Mouse (Mus musculus) limb, embryonic 13.5 days (tissue): ENCODE data around the gene Mllt10. TPM values are rescaled to one million over a fixed set of nuclear protein-coding genes. Genes with fewer than 3 reads are reported as not detected.

Experiments used
- ATAC-seq: fragments of 200-750 bp; cut with Nextera tagmentation; 2 replicates; pipeline ENCODE4 v1.8.0; 2017; ENCODE audit warnings: low read depth, moderate number of reproducible peaks, moderate TSS enrichment; ENCODE audit not compliant: low FRiP score
- H3K27ac ChIP-seq: fragments of 300-500 bp; sonication (generic); 2 replicates; pipeline ENCODE4 v1.5.1; 2015; ENCODE audit warnings: inconsistent platforms, mild to moderate bottlenecking, moderate library complexity
- H3K27me3 ChIP-seq: fragments of 300-500 bp; sonication (generic); 2 replicates; pipeline ENCODE4 v1.6.1; 2015; ENCODE audit warnings: mild to moderate bottlenecking, inconsistent platforms
- H3K36me3 ChIP-seq: fragments of 300-500 bp; sonication (generic); 2 replicates; pipeline ENCODE4 v1.6.1; 2015; ENCODE audit warnings: inconsistent platforms, mild to moderate bottlenecking, moderate library complexity
- H3K4me1 ChIP-seq: fragments of 300-500 bp; sonication (generic); 2 replicates; pipeline ENCODE4 v1.6.1; 2015; ENCODE audit warnings: inconsistent platforms
- H3K4me2 ChIP-seq: fragments of 300-500 bp; sonication (generic); replicated peaks from 2 replicates; pipeline ENCODE4 v1.6.1; 2015; ENCODE audit warnings: inconsistent platforms, mild to moderate bottlenecking, moderate library complexity
- H3K4me3 ChIP-seq: fragments of 300-500 bp; sonication (generic); 2 replicates; pipeline ENCODE4 v1.5.1; 2015; ENCODE audit warnings: moderate library complexity, mild to moderate bottlenecking, inconsistent platforms
- H3K9ac ChIP-seq: fragments of 300-500 bp; sonication (generic); 2 replicates; pipeline ENCODE4 v1.6.1; 2015; ENCODE audit warnings: mild to moderate bottlenecking, inconsistent platforms
- H3K9me3 ChIP-seq: fragments of 300-500 bp; sonication (generic); 2 replicates; pipeline ENCODE4 v1.6.1; 2016; ENCODE audit warnings: inconsistent platforms
- WGBS: fragments of 180-500 bp; shearing (Covaris S2); methylation state at CpG from one replicate; pipeline ENCODE4 v1.1.7; 2015; 5-methylcytosine and 5-hydroxymethylcytosine counted together
- polyA plus RNA-seq: library from polyadenylated mRNA; unstranded; fragments of >200 nt; fragmentation: Nextera tagmentation; extraction: Ambion mirVana; gene quantifications from 2 replicates; pipeline ENCODE4 v1.2.1, GENCODE M21; 2015

Mllt10 gene
- polyA plus RNA-seq, 1 experiment from 2014 or later = 68.1 TPM

- peak; percentile 66 for ATAC-seq
- peak overlapping the region; percentile 98 for H3K4me3 ChIP-seq
- H3K9me3 ChIP-seq = no peaks in the 10 kb centered on the region
- H3K4me2 ChIP-seq = peak overlapping the region; percentile 88
- peak overlapping the region; percentile 100 for H3K9ac ChIP-seq
- H3K36me3 ChIP-seq = no peaks in the 10 kb centered on the region
- peaks cover 40% of the 10 kb centered on the region for H3K4me1 ChIP-seq
- peak overlapping the region; percentile 100 for H3K27ac ChIP-seq
- H3K27me3 ChIP-seq = no peaks in the 10 kb centered on the region
- 0% methylated on average over 70 of the region's 70 CpGs for WGBS
Measured at GRCm38 (mm10) chr2:18047646-18048452, 7.2 kb upstream of the Mllt10 start.

GRCm38 (mm10) chr2:18048453-18049075, 6.5 kb upstream of the Mllt10 start, which contains the start of gene Skida1:
Gene Skida1 (minus strand): TSS chr2:18049051.
- ATAC-seq = peak; percentile 42
- H3K4me3 ChIP-seq = peak within 1 kb of the TSS; percentile 98
- no peaks in the 10 kb centered on the region for H3K9me3 ChIP-seq
- peak within 1 kb of the TSS; percentile 88 for H3K4me2 ChIP-seq
- H3K27me3 ChIP-seq = no peaks in the 10 kb centered on the region
- H3K4me1 ChIP-seq = peaks cover 39% of the 10 kb centered on the region
- H3K36me3 ChIP-seq = no peaks in the 10 kb centered on the region
- peak within 1 kb of the TSS; percentile 100 for H3K9ac ChIP-seq
- WGBS = 0% methylated on average over 17 of the region's 17 CpGs
- H3K27ac ChIP-seq = peak within 1 kb of the TSS; percentile 100

- Histone ChIP-seq H3K4me1 (peaks cover 42% of the 10 kb centered on the region), H3K4me3 (peak overlapping the region; percentile 98), H3K9me3 (no peaks in the 10 kb centered on the region), H3K36me3 (no peaks in the 10 kb centered on the region), H3K9ac (peak overlapping the region; percentile 100), H3K27ac (peak overlapping the region; percentile 100), H3K27me3 (no peaks in the 10 kb centered on the region), H3K4me2 (peak overlapping the region; percentile 88)
- WGBS = 5% methylated on average over 11 of the region's 11 CpGs
- ATAC-seq = peak; percentile 48
Measured at GRCm38 (mm10) chr2:18049279-18049821, 5.7 kb upstream of the Mllt10 start.

- H3K4me1 ChIP-seq = peaks cover 45% of the 10 kb centered on the region
- H3K27ac ChIP-seq = peak overlapping the region; percentile 100
- peak overlapping the region; percentile 98 for H3K4me3 ChIP-seq
- WGBS = 11% methylated on average over 2 of the region's 2 CpGs
- no peaks in the 10 kb centered on the region for H3K27me3 ChIP-seq
- peak overlapping the region; percentile 88 for H3K4me2 ChIP-seq
- H3K36me3 ChIP-seq = no peaks in the 10 kb centered on the region
- H3K9me3 ChIP-seq = no peaks in the 10 kb centered on the region
- H3K9ac ChIP-seq = peak overlapping the region; percentile 100
- ATAC-seq = no peak
Measured at GRCm38 (mm10) chr2:18050018-18050417, 5.0 kb upstream of the Mllt10 start.

- Histone ChIP-seq H3K27me3 (no peaks in the 10 kb centered on the region), H3K4me1 (peaks cover 47% of the 10 kb centered on the region), H3K4me3 (peak overlapping the region; percentile 29), H3K27ac (peak overlapping the region; percentile 72; the same call in 1 of the 2 replicates), H3K4me2 (peak overlapping the region; percentile 88), H3K9me3 (no peaks in the 10 kb centered on the region), H3K36me3 (no peaks in the 10 kb centered on the region), H3K9ac (peak overlapping the region; percentile 100)
- WGBS = 9% methylated on average over 10 of the region's 10 CpGs
- ATAC-seq = no peak
Measured at GRCm38 (mm10) chr2:18050541-18050985, 4.5 kb upstream of the Mllt10 start.

GRCm38 (mm10) chr2:18051026-18051830, 3.8 kb upstream of the Mllt10 start:
- no peaks in the 10 kb centered on the region for H3K27me3 ChIP-seq
- WGBS = 17% methylated on average over 11 of the region's 11 CpGs
- H3K9ac ChIP-seq = peak overlapping the region; percentile 100
- H3K27ac ChIP-seq = peak overlapping the region; percentile 72; the same call in 1 of the 2 replicates
- H3K4me2 ChIP-seq = peak overlapping the region; percentile 88
- ATAC-seq = no peak
- peak overlapping the region; percentile 29 for H3K4me3 ChIP-seq
- H3K36me3 ChIP-seq = no peaks in the 10 kb centered on the region
- H3K4me1 ChIP-seq = peaks cover 47% of the 10 kb centered on the region
- no peaks in the 10 kb centered on the region for H3K9me3 ChIP-seq

GRCm38 (mm10) chr2:18051831-18052170, 3.2 kb upstream of the Mllt10 start:
- H3K9ac ChIP-seq = no peak overlapping the region
- no peak for ATAC-seq
- peak overlapping the region; percentile 8; the same call in 1 of the 2 replicates for H3K4me3 ChIP-seq
- H3K27ac ChIP-seq = 0 out of 2 replicates have a peak overlapping the region, but pooled peaks have one; percentile 15
- WGBS = 40% methylated on average over 3 of the region's 3 CpGs
- H3K27me3 ChIP-seq = no peaks in the 10 kb centered on the region
- peak overlapping the region; percentile 88 for H3K4me2 ChIP-seq
- H3K4me1 ChIP-seq = peaks cover 47% of the 10 kb centered on the region
- H3K36me3 ChIP-seq = no peaks in the 10 kb centered on the region
- no peaks in the 10 kb centered on the region for H3K9me3 ChIP-seq

GRCm38 (mm10) chr2:18052581-18052980, 2.5 kb upstream of the Mllt10 start:
- H3K4me2 ChIP-seq = no peak overlapping the region
- no peak overlapping the region for H3K9ac ChIP-seq
- H3K27me3 ChIP-seq = no peaks in the 10 kb centered on the region
- WGBS = 61% methylated on average over 3 of the region's 3 CpGs
- peaks cover 47% of the 10 kb centered on the region for H3K4me1 ChIP-seq
- no peak overlapping the region for H3K27ac ChIP-seq
- no peaks in the 10 kb centered on the region for H3K36me3 ChIP-seq
- H3K9me3 ChIP-seq = no peaks in the 10 kb centered on the region
- ATAC-seq = no peak
- no peak overlapping the region for H3K4me3 ChIP-seq

- 66% methylated on average over 1 of the region's 1 CpGs for WGBS
- ATAC-seq = no peak
- H3K27me3 ChIP-seq = no peaks in the 10 kb centered on the region
- no peak overlapping the region for H3K4me2 ChIP-seq
- H3K4me3 ChIP-seq = no peak overlapping the region
- no peak overlapping the region for H3K27ac ChIP-seq
- H3K4me1 ChIP-seq = peaks cover 51% of the 10 kb centered on the region
- no peaks in the 10 kb centered on the region for H3K9me3 ChIP-seq
- no peak overlapping the region for H3K9ac ChIP-seq
- H3K36me3 ChIP-seq = no peaks in the 10 kb centered on the region
Measured at GRCm38 (mm10) chr2:18053243-18053950, 1.6 kb upstream of the Mllt10 start.

GRCm38 (mm10) chr2:18053951-18054530, 996 bp upstream of the Mllt10 start:
- Histone ChIP-seq H3K9me3 (no peaks in the 10 kb centered on the region), H3K4me3 (no peak overlapping the region), H3K27me3 (no peaks in the 10 kb centered on the region), H3K9ac (no peak overlapping the region), H3K4me1 (peaks cover 57% of the 10 kb centered on the region), H3K36me3 (no peaks in the 10 kb centered on the region), H3K4me2 (no peak overlapping the region), H3K27ac (peak overlapping the region; percentile 23; the same call in 1 of the 2 replicates)
- no peak for ATAC-seq
- WGBS = 30% methylated on average over 2 of the region's 2 CpGs
